Mouse (Mus musculus): ENCODE measurements around the gene Stk32c. TPM values are rescaled to one million over a fixed set of nuclear protein-coding genes. Genes with fewer than 3 reads are reported as not detected.

Gene Stk32c
- 100 to 1,000 TPM; 182 to 198 TPM for total RNA-seq (2021)

- intact Hi-C loops (cut with DNase I): loop anchor here (5.0 to 10.0 kb wide), 2 partner anchors 84 to 182 kb away; no protein-coding TSS in a partner anchor
- DNase-seq (ENCODE audit: low spot score in 2 of 2): peak; percentile 99
Measured at GRCm38 (mm10) chr7:139212754-139213745, at the start of gene Stk32c, which contains the start of gene Lrrc27. Stk32c (minus strand) TSS chr7:139213307. Lrrc27 (plus strand) TSS chr7:139212988.

- intact Hi-C loops (cut with DNase I): no loop called here
- no peak for DNase-seq (ENCODE audit: low spot score in 2 of 2)
Measured at GRCm38 (mm10) chr7:139257752-139258542, 44.8 kb upstream of the Stk32c start.

- no peak for DNase-seq (ENCODE audit: low spot score in 2 of 2)
- intact Hi-C loops (cut with DNase I): no loop called here
Measured at GRCm38 (mm10) chr7:139254626-139255025, 41.5 kb upstream of the Stk32c start.

GRCm38 (mm10) chr7:139253462-139253861 lies 40.4 kb upstream of the Stk32c start:
- intact Hi-C loops (cut with DNase I): no loop called here
- no peak for DNase-seq (ENCODE audit: low spot score in 2 of 2)

- intact Hi-C loops (cut with DNase I): no loop called here
- no peak for DNase-seq (ENCODE audit: low spot score in 2 of 2)
Measured at GRCm38 (mm10) chr7:139252986-139253385, 39.9 kb upstream of the Stk32c start.

GRCm38 (mm10) chr7:139252566-139252965 lies 39.5 kb upstream of the Stk32c start:
- no peak for DNase-seq (ENCODE audit: low spot score in 2 of 2)
- intact Hi-C loops (cut with DNase I): no loop called here

GRCm38 (mm10) chr7:139251881-139252301 lies 38.8 kb upstream of the Stk32c start:
- intact Hi-C loops (cut with DNase I): no loop called here
- DNase-seq (ENCODE audit: low spot score in 2 of 2): no peak

- DNase-seq (ENCODE audit: low spot score in 2 of 2): no peak
- intact Hi-C loops (cut with DNase I): no loop called here
Measured at GRCm38 (mm10) chr7:139249406-139250210, 36.5 kb upstream of the Stk32c start.

- no peak for DNase-seq (ENCODE audit: low spot score in 2 of 2)
- intact Hi-C loops (cut with DNase I): no loop called here
Measured at GRCm38 (mm10) chr7:139248615-139249405, 35.7 kb upstream of the Stk32c start.

- peak; percentile 73 to 84 for DNase-seq (ENCODE audit: low spot score in 2 of 2)
- intact Hi-C loops (cut with DNase I): no loop called here
Measured at GRCm38 (mm10) chr7:139247881-139248614, 34.9 kb upstream of the Stk32c start, which contains the start of gene Pwwp2b. Pwwp2b (plus strand) TSS chr7:139248482.

- DNase-seq (ENCODE audit: low spot score in 2 of 2): peak; percentile 70 to 74
- intact Hi-C loops (cut with DNase I): no loop called here
Measured at GRCm38 (mm10) chr7:139246931-139247880, 34.1 kb upstream of the Stk32c start.

GRCm38 (mm10) chr7:139246086-139246485 lies 33.0 kb upstream of the Stk32c start:
- no peak for DNase-seq (ENCODE audit: low spot score in 2 of 2)
- intact Hi-C loops (cut with DNase I): no loop called here

GRCm38 (mm10) chr7:139239432-139239831 lies 26.3 kb upstream of the Stk32c start:
- intact Hi-C loops (cut with DNase I): loop anchor here (10.0 kb wide), 1 partner anchor 145 kb away; the partner anchor contains the start of gene Inpp5a
- DNase-seq (ENCODE audit: low spot score in 2 of 2): no peak

- intact Hi-C loops (cut with DNase I): loop anchor here (2.0 to 10.0 kb wide), 2 partner anchors 149 to 237 kb away; partner anchors contain the start of gene Inpp5a
- no peak for DNase-seq (ENCODE audit: low spot score in 2 of 2)
Measured at GRCm38 (mm10) chr7:139235651-139236358, 22.7 kb upstream of the Stk32c start.

GRCm38 (mm10) chr7:139234426-139235188 lies 21.5 kb upstream of the Stk32c start:
- intact Hi-C loops (cut with DNase I): loop anchor here (2.0 to 10.0 kb wide), 2 partner anchors 150 to 238 kb away; partner anchors contain the start of gene Inpp5a
- no peak for DNase-seq (ENCODE audit: low spot score in 2 of 2)
